Mouse (Mus musculus) ES-Bruce4 (cell line): ENCODE data around the gene Sox13. TPM values are rescaled to one million over a fixed set of nuclear protein-coding genes. Genes with fewer than 3 reads are reported as not detected.

ENCODE experiments used
- H3K27ac ChIP-seq: 2 replicates; pipeline ENCODE4 v1.5.1; 2012; ENCODE audit warnings: low read length, inconsistent platforms; ENCODE audit not compliant: insufficient read depth
- H3K27me3 ChIP-seq: 2 replicates; pipeline ENCODE4 v1.6.1; 2012; ENCODE audit warnings: mild to moderate bottlenecking, low read length, inconsistent platforms; ENCODE audit not compliant: control insufficient read depth, poor library complexity, insufficient read depth, severe bottlenecking
- H3K36me3 ChIP-seq: 2 replicates; pipeline ENCODE4 v1.6.1; 2012; ENCODE audit warnings: inconsistent platforms, mild to moderate bottlenecking, low read length, moderate library complexity; ENCODE audit not compliant: control insufficient read depth, poor library complexity, insufficient read depth, severe bottlenecking
- H3K4me1 ChIP-seq: one replicate; pipeline ENCODE4 v1.8.1; 2011; ENCODE audit warnings: low read length; ENCODE audit not compliant: control insufficient read depth, insufficient read depth
- H3K4me3 ChIP-seq: 2 replicates; pipeline ENCODE4 v1.5.1; 2011; ENCODE audit warnings: low read depth, mild to moderate bottlenecking, low read length
- H3K9ac ChIP-seq: 2 replicates; pipeline ENCODE4 v1.6.1; 2012; ENCODE audit warnings: low read depth, mild to moderate bottlenecking, inconsistent platforms; ENCODE audit not compliant: poor library complexity, severe bottlenecking
- H3K9me3 ChIP-seq: replicated peaks from 2 replicates; pipeline ENCODE4 v1.6.1; 2012; ENCODE audit warnings: mild to moderate bottlenecking, low read length, inconsistent platforms; ENCODE audit not compliant: control insufficient read depth, poor library complexity, insufficient read depth, severe bottlenecking
- CTCF ChIP-seq: IDR thresholded peaks from one replicate; pipeline ENCODE4 v1.8.1; 2011; ENCODE audit warnings: low read depth, low read length
- EP300 ChIP-seq: IDR thresholded peaks from 2 replicates; pipeline ENCODE4 v1.6.1; 2011; ENCODE audit warnings: low read depth, low read length; ENCODE audit not compliant: insufficient read depth
- POLR2A ChIP-seq: IDR thresholded peaks from one replicate; pipeline ENCODE4 v1.8.1; 2011; ENCODE audit warnings: low read length; ENCODE audit not compliant: insufficient read depth
- polyA plus RNA-seq: library from polyadenylated mRNA; stranded (reverse); fragments of >200 nt; gene quantifications from 2 replicates; pipeline ENCODE4 v1.2.4, GENCODE M21; 2011; ENCODE audit warnings: low read depth; ENCODE audit not compliant: missing spikeins, insufficient read depth, insufficient read length

Sox13 gene
- polyA plus RNA-seq, 1 experiment: 22.8 TPM

DNA sequence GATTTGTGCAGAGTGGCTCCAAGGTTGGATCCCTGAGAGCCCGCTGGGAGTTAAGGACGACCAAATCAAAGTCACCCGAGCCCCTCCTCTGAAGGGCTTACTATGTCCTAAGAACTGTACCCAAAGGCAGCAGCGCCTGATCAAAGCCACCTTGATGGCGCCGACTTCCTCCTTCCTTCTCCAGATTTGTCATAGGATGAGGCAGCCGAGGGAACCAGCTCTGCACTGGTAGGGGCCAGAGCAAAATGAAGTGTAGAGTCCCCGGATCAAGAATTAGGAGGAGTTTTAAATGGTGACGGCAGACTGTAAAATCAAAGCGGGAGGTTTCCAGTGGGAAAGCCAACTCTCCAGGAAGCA, 10.6 kb upstream of the Sox13 start:
- H3K36me3 ChIP-seq: no peaks in the 10 kb centered on the region
- TF ChIP-seq EP300 (no peak), POLR2A (no peak), CTCF (no peak)
- H3K9ac ChIP-seq: no peak overlapping the region
- H3K9me3 ChIP-seq: peaks cover 2% of the 10 kb centered on the region
- H3K4me1 ChIP-seq: peaks cover 13% of the 10 kb centered on the region
- peak overlapping the region; percentile 43 for H3K27ac ChIP-seq
- peak overlapping the region; percentile 3; the same call in 1 of the 2 replicates for H3K4me3 ChIP-seq
- no peaks in the 10 kb centered on the region for H3K27me3 ChIP-seq

DNA sequence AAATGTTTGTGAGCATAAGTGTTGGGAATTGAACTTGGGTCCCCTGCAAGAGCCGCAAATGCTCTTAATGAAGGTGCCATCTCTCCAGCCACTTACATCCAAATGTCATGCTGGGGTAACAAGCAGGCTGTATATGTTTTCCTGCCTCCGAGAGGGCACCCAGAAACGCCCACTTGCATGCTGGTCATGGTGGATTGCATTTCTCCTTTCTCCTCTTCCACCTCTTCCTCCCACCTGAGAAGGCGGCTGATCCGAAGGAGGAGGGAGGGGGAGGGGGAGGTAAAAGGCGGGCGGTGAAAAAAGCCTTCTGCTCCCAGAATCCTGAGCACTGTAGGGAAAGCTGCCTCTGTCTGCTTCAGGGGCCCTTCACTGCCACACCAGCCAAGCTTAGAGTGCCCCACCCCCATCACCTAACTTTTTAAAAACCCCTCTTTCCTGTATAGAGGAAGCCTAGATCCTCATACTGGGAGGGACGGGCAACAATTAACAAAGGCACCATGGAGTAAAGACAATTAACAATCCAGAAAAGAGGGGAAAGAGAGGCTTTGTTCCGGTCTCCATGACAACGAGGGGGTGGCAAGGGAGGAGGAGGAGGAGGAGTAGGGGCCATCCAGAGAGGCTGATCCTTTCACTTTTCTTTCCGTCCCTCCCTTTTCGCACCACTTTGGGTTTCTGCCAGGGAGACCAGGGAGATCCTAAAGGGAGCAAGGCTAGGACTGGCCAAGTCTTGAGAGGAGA, 10.0 kb upstream of the Sox13 start:
- no peaks in the 10 kb centered on the region for H3K27me3 ChIP-seq
- TF ChIP-seq EP300: no peak
- TF ChIP-seq POLR2A: no peak
- no peak for TF ChIP-seq CTCF
- H3K9me3 ChIP-seq: peaks cover 7% of the 10 kb centered on the region
- peaks cover 13% of the 10 kb centered on the region for H3K4me1 ChIP-seq
- no peak overlapping the region for H3K9ac ChIP-seq
- peak overlapping the region; percentile 43 for H3K27ac ChIP-seq
- no peaks in the 10 kb centered on the region for H3K36me3 ChIP-seq
- H3K4me3 ChIP-seq: peak overlapping the region; percentile 3; the same call in 1 of the 2 replicates

DNA sequence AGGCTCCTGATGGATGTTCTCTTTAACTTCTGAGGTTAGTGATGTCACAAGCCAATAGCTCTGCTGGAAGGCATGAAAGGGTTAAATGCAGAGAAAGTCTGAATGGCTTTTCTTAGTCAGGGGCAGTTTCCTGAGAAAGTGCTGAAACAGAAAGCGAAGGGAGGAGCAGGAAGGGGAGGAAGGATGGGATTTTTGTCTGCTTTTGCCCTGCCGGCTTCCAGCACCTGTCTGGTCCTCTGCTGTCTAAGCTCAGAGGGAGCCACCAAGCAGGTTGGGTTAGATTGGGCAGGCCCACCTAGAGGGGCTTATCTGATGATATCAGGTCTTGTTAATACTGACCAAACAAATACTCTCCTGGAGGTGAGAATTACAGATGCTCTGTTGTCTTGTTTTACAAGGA, 8.4 kb upstream of the Sox13 start:
- Histone ChIP-seq H3K27me3 (no peaks in the 10 kb centered on the region), H3K9me3 (peaks cover 11% of the 10 kb centered on the region), H3K9ac (no peak overlapping the region), H3K4me1 (peaks cover 9% of the 10 kb centered on the region), H3K36me3 (no peaks in the 10 kb centered on the region), H3K27ac (0 out of 2 replicates have a peak overlapping the region, but pooled peaks have one; percentile 39), H3K4me3 (no peak overlapping the region)
- no peak for TF ChIP-seq POLR2A
- no peak for TF ChIP-seq CTCF
- TF ChIP-seq EP300: no peak

DNA sequence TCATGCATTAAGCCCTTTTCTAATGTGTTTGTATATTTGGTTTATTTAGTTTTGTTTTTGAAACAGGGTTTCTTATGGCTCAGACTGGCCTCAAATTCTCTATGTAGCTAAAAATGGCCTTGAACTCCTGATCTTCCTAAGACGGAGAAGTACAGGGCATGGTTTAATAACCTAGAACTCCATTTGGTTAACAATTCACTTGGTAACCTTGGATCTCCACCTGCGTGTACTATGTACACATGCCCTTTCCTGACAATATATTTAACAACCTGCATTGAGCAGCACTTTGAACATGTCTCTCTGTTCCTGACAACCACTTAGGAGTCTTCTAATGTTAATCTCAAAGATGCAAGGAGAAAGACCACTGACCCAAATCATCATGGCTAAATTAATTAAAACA, 7.0 kb upstream of the Sox13 start:
- Histone ChIP-seq H3K9ac (no peak overlapping the region), H3K27me3 (no peaks in the 10 kb centered on the region), H3K4me1 (peaks cover 9% of the 10 kb centered on the region), H3K9me3 (peaks cover 11% of the 10 kb centered on the region), H3K36me3 (no peaks in the 10 kb centered on the region), H3K27ac (no peak overlapping the region), H3K4me3 (no peak overlapping the region)
- TF ChIP-seq CTCF (no peak), EP300 (no peak), POLR2A (no peak)

DNA sequence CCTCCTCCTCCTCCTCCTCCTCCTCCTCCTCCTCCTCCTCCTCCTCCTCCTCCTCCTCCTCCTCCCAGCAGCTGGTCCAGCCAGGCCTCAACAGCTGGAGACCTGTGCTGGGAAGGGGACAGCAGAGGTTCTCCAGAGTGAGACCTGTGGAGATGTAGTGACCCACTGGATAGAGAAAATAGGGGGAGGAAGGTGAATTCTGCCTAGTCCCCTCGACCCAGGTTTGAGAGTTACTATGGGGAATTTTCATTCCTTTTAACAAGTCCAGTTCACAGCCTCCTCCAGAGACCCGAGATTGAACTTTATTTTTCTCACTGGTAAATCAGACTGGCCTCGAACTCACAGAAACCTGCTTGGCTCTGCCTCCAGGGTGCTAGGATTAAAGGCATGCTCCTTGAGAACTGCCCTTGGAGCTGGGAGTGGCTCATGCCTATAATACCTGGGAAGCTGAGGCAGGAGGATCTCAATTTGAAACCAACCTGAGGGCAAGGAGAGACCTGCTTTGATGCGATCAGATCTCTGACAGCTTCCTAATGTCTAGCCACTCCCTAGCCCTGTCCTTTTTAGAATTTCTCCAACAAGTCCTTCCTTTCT, 467 bp upstream of the Sox13 start:
- Histone ChIP-seq H3K9me3 (peaks cover 8% of the 10 kb centered on the region), H3K4me3 (0 out of 2 replicates have a peak overlapping the region, but pooled peaks have one; percentile 31), H3K9ac (peak overlapping the region; percentile 89), H3K4me1 (peaks cover 2% of the 10 kb centered on the region), H3K36me3 (no peaks in the 10 kb centered on the region), H3K27ac (no peak overlapping the region), H3K27me3 (no peaks in the 10 kb centered on the region)
- TF ChIP-seq CTCF: no peak
- TF ChIP-seq POLR2A: no peak
- no peak for TF ChIP-seq EP300

DNA sequence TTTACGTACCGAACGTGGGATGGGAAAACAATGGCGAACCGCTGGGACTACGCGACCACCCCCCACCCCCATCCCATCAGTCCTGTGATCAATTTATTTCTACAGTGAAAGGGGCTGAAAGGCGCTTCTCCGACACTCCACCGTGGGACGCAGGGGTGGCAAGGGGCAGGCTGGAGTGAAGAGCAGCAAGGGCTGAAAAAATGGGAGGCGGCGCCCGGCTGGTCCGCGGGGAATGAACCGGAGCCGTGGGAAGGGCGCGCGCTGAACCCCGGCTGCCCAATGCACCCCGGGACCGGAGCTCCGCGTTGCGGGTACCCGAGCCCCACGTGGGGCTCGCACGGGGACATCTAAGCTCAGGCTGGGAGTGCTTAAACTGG, 1.0 kb downstream of the Sox13 start:
- TF ChIP-seq EP300 (no peak), POLR2A (no peak), CTCF (no peak)
- Histone ChIP-seq H3K36me3 (no peaks in the 10 kb centered on the region), H3K9me3 (no peaks in the 10 kb centered on the region), H3K4me1 (peaks cover 2% of the 10 kb centered on the region), H3K27me3 (no peaks in the 10 kb centered on the region), H3K27ac (no peak overlapping the region), H3K4me3 (peak overlapping the region; percentile 96), H3K9ac (peak overlapping the region; percentile 89)
